Mouse (Mus musculus) heart, adult 2 months (tissue): ENCODE results near the gene Pex5l. TPM values are rescaled to one million over a fixed set of nuclear protein-coding genes. Genes with fewer than 3 reads are reported as not detected.

Source experiments
- DNase-seq, 2 experiments: peaks; one replicate each; pipeline ENCODE4 v3.0.0; 2021
- H3K27ac ChIP-seq: fragments of 200-600 bp; 2 replicates; pipeline ENCODE4 v1.8.1; 2022
- H3K27me3 ChIP-seq: fragments of 200-500 bp; 2 replicates; pipeline ENCODE4 v1.6.1; 2012; ENCODE audit warnings: mild to moderate bottlenecking, low read length, inconsistent platforms, mixed read lengths; ENCODE audit not compliant: control insufficient read depth, insufficient read depth
- H3K36me3 ChIP-seq: fragments of 200-500 bp; 2 replicates; pipeline ENCODE4 v1.6.1; 2012; ENCODE audit warnings: low read length, inconsistent platforms; ENCODE audit not compliant: control insufficient read depth, insufficient read depth
- H3K4me1 ChIP-seq: fragments of 200-500 bp; 2 replicates; pipeline ENCODE4 v1.6.1; 2011; ENCODE audit warnings: low read length; ENCODE audit not compliant: control insufficient read depth, insufficient read depth
- H3K4me3 ChIP-seq: fragments of 200-600 bp; 2 replicates; pipeline ENCODE4 v1.8.1; 2022
- H3K79me2 ChIP-seq: fragments of 200-500 bp; replicated peaks from 2 replicates; pipeline ENCODE4 v1.6.1; 2012; ENCODE audit warnings: mild to moderate bottlenecking, inconsistent platforms, low read length, moderate library complexity, mixed read lengths; ENCODE audit not compliant: control insufficient read depth, insufficient read depth
- H3K9ac ChIP-seq: fragments of 200-500 bp; 2 replicates; pipeline ENCODE4 v1.6.1; 2012; ENCODE audit warnings: low read depth, mild to moderate bottlenecking, control low read depth, inconsistent platforms, low read length, mixed read lengths
- CTCF ChIP-seq: fragments of 200-600 bp; IDR thresholded peaks from 2 replicates; pipeline ENCODE4 v1.8.1; 2022; ENCODE audit warnings: antibody characterized with exemption, mild to moderate bottlenecking, moderate library complexity
- EP300 ChIP-seq: fragments of 200-500 bp; IDR thresholded peaks from 2 replicates; pipeline ENCODE4 v1.6.1; 2011; ENCODE audit warnings: low read depth, low read length, control low read depth; ENCODE audit not compliant: insufficient read depth
- POLR2A ChIP-seq: fragments of 200-500 bp; IDR thresholded peaks from 2 replicates; pipeline ENCODE4 v1.6.1; 2011; ENCODE audit warnings: mild to moderate bottlenecking, low read depth, low read length, control low read depth; ENCODE audit not compliant: insufficient read depth
- WGBS: fragments of 180-500 bp; shearing (Covaris S2); methylation state at CpG from one replicate; pipeline ENCODE4 v1.1.7; 2018; 5-methylcytosine and 5-hydroxymethylcytosine counted together
- intact Hi-C: fragments of 180-260 bp; cut with DNase I; formaldehyde crosslinking; loops from one replicate; pipeline ENCODE4 v1.15.1; 2025
- polyA plus RNA-seq: library from polyadenylated mRNA; depleted of rRNA; stranded (reverse); fragments of >200 nt; gene quantifications from 2 replicates; pipeline ENCODE4 v1.2.3, GENCODE M21; 2012
- total RNA-seq, 2 experiments: library from RNA; stranded (reverse); gene quantifications; 2 replicates each; pipeline ENCODE4 v1.2.3; 2021

Gene Pex5l
- total and polyA plus RNA-seq, 3 experiments: 0.45 to 0.51 (median 0.47) TPM

GRCm38 (mm10) chr3:33088276-33088675 is 54.8 kb downstream of the Pex5l start:
- intact Hi-C loops: no loop called here
- Histone ChIP-seq H3K79me2 (no peaks in the 10 kb centered on the region), H3K4me3 (no peak overlapping the region), H3K27me3 (no peaks in the 10 kb centered on the region), H3K4me1 (no peaks in the 10 kb centered on the region), H3K27ac (no peak overlapping the region), H3K9ac (no peak overlapping the region), H3K36me3 (no peaks in the 10 kb centered on the region)
- WGBS: 77% methylated on average over 4 of the region's 4 CpGs
- no peak for DNase-seq
- TF ChIP-seq EP300 (no peak), POLR2A (no peak), CTCF (no peak)

- H3K4me1 ChIP-seq: no peaks in the 10 kb centered on the region
- no peaks in the 10 kb centered on the region for H3K79me2 ChIP-seq
- H3K27ac ChIP-seq: no peak overlapping the region
- no peaks in the 10 kb centered on the region for H3K36me3 ChIP-seq
- H3K4me3 ChIP-seq: no peak overlapping the region
- no peaks in the 10 kb centered on the region for H3K27me3 ChIP-seq
- peak in 1 of 2 experiments; percentile 2 for DNase-seq
- no peak overlapping the region for H3K9ac ChIP-seq
- 24% methylated on average over 8 of the region's 8 CpGs for WGBS
- no peak for TF ChIP-seq EP300
- TF ChIP-seq POLR2A: no peak
- no peak for TF ChIP-seq CTCF
- intact Hi-C loops: no loop called here
These were observed 60.2 kb downstream of the Pex5l start for GRCm38 (mm10) chr3:33082806-33083338.

GRCm38 (mm10) chr3:33081793-33082192 is 61.3 kb downstream of the Pex5l start:
- no peak overlapping the region for H3K9ac ChIP-seq
- H3K36me3 ChIP-seq: no peaks in the 10 kb centered on the region
- no peak for DNase-seq
- intact Hi-C loops: no loop called here
- H3K4me1 ChIP-seq: no peaks in the 10 kb centered on the region
- 86% methylated on average over 4 of the region's 4 CpGs for WGBS
- H3K27ac ChIP-seq: no peak overlapping the region
- no peak overlapping the region for H3K4me3 ChIP-seq
- H3K27me3 ChIP-seq: no peaks in the 10 kb centered on the region
- no peaks in the 10 kb centered on the region for H3K79me2 ChIP-seq
- TF ChIP-seq POLR2A (no peak), EP300 (no peak), CTCF (no peak)

- H3K4me3 ChIP-seq: no peak overlapping the region
- no peak overlapping the region for H3K27ac ChIP-seq
- no peak for DNase-seq
- 91% methylated on average over 1 of the region's 1 CpGs for WGBS
- no peaks in the 10 kb centered on the region for H3K4me1 ChIP-seq
- H3K9ac ChIP-seq: no peak overlapping the region
- H3K36me3 ChIP-seq: no peaks in the 10 kb centered on the region
- H3K27me3 ChIP-seq: no peaks in the 10 kb centered on the region
- TF ChIP-seq EP300: no peak
- TF ChIP-seq CTCF: no peak
- TF ChIP-seq POLR2A: no peak
- no peaks in the 10 kb centered on the region for H3K79me2 ChIP-seq
- intact Hi-C loops: no loop called here
These were observed 63.4 kb downstream of the Pex5l start for GRCm38 (mm10) chr3:33079658-33080057.

GRCm38 (mm10) chr3:33079171-33079570 is 63.9 kb downstream of the Pex5l start:
- Histone ChIP-seq H3K79me2 (no peaks in the 10 kb centered on the region), H3K4me1 (no peaks in the 10 kb centered on the region), H3K36me3 (no peaks in the 10 kb centered on the region), H3K9ac (no peak overlapping the region), H3K27ac (no peak overlapping the region), H3K4me3 (no peak overlapping the region), H3K27me3 (no peaks in the 10 kb centered on the region)
- TF ChIP-seq POLR2A (no peak), CTCF (no peak), EP300 (no peak)
- WGBS: 73% methylated on average over 3 of the region's 3 CpGs
- intact Hi-C loops: no loop called here
- DNase-seq: no peak

GRCm38 (mm10) chr3:33075696-33076095 is 67.4 kb downstream of the Pex5l start:
- H3K4me3 ChIP-seq: no peak overlapping the region
- H3K27ac ChIP-seq: no peak overlapping the region
- TF ChIP-seq EP300: no peak
- no peak for TF ChIP-seq POLR2A
- no peak for TF ChIP-seq CTCF
- no peaks in the 10 kb centered on the region for H3K36me3 ChIP-seq
- no peak for DNase-seq
- H3K4me1 ChIP-seq: no peaks in the 10 kb centered on the region
- 71% methylated on average over 2 of the region's 2 CpGs for WGBS
- H3K79me2 ChIP-seq: no peaks in the 10 kb centered on the region
- no peaks in the 10 kb centered on the region for H3K27me3 ChIP-seq
- no peak overlapping the region for H3K9ac ChIP-seq
- intact Hi-C loops: no loop called here
